Mouse (Mus musculus) limb, embryonic 13.5 days (tissue): ENCODE results near the gene Nup107. TPM values are rescaled to one million over a fixed set of nuclear protein-coding genes. Genes with fewer than 3 reads are reported as not detected.

Experiments used
- ATAC-seq: fragments of 200-750 bp; cut with Nextera tagmentation; 2 replicates; pipeline ENCODE4 v1.8.0; 2017; ENCODE audit warnings: low read depth, moderate number of reproducible peaks, moderate TSS enrichment; ENCODE audit not compliant: low FRiP score
- H3K27ac ChIP-seq: fragments of 300-500 bp; sonication (generic); 2 replicates; pipeline ENCODE4 v1.5.1; 2015; ENCODE audit warnings: inconsistent platforms, mild to moderate bottlenecking, moderate library complexity
- H3K27me3 ChIP-seq: fragments of 300-500 bp; sonication (generic); 2 replicates; pipeline ENCODE4 v1.6.1; 2015; ENCODE audit warnings: mild to moderate bottlenecking, inconsistent platforms
- H3K36me3 ChIP-seq: fragments of 300-500 bp; sonication (generic); 2 replicates; pipeline ENCODE4 v1.6.1; 2015; ENCODE audit warnings: inconsistent platforms, mild to moderate bottlenecking, moderate library complexity
- H3K4me1 ChIP-seq: fragments of 300-500 bp; sonication (generic); 2 replicates; pipeline ENCODE4 v1.6.1; 2015; ENCODE audit warnings: inconsistent platforms
- H3K4me2 ChIP-seq: fragments of 300-500 bp; sonication (generic); replicated peaks from 2 replicates; pipeline ENCODE4 v1.6.1; 2015; ENCODE audit warnings: inconsistent platforms, mild to moderate bottlenecking, moderate library complexity
- H3K4me3 ChIP-seq: fragments of 300-500 bp; sonication (generic); 2 replicates; pipeline ENCODE4 v1.5.1; 2015; ENCODE audit warnings: moderate library complexity, mild to moderate bottlenecking, inconsistent platforms
- H3K9ac ChIP-seq: fragments of 300-500 bp; sonication (generic); 2 replicates; pipeline ENCODE4 v1.6.1; 2015; ENCODE audit warnings: mild to moderate bottlenecking, inconsistent platforms
- H3K9me3 ChIP-seq: fragments of 300-500 bp; sonication (generic); 2 replicates; pipeline ENCODE4 v1.6.1; 2016; ENCODE audit warnings: inconsistent platforms
- WGBS: fragments of 180-500 bp; shearing (Covaris S2); methylation state at CpG from one replicate; pipeline ENCODE4 v1.1.7; 2015; 5-methylcytosine and 5-hydroxymethylcytosine counted together
- polyA plus RNA-seq: library from polyadenylated mRNA; unstranded; fragments of >200 nt; fragmentation: Nextera tagmentation; extraction: Ambion mirVana; gene quantifications from 2 replicates; pipeline ENCODE4 v1.2.1, GENCODE M21; 2015

Gene Nup107
- polyA plus RNA-seq, 1 experiment from 2014 or later, result 68.9 TPM

DNA sequence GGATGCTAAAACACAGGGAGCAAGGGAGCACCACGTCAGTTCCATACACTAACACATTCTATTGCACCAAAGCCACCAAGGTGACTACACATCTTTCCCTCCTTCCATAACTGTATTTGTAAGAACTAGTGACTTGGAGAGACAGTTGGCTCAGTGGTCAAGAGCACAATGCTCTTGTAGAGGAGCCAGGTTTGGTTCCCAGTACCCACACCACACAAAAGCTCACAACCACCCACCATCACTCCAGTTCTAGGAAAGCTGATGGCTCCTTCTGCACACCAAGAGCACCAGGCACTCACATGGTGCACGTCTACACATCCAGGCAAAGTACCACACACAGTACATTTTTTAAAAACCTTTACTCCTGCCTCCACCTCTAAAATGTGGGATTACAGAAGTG lies 10.4 kb downstream of the Nup107 start:
- H3K4me1 ChIP-seq, result no peaks in the 10 kb centered on the region
- no peak overlapping the region for H3K9ac ChIP-seq
- no peaks in the 10 kb centered on the region for H3K27me3 ChIP-seq
- WGBS, result 91% methylated on average over 2 of the region's 2 CpGs
- no peak for ATAC-seq
- H3K4me2 ChIP-seq, result no peak overlapping the region
- H3K9me3 ChIP-seq, result no peaks in the 10 kb centered on the region
- H3K4me3 ChIP-seq, result no peak overlapping the region
- no peak overlapping the region for H3K27ac ChIP-seq
- peaks cover 90% of the 10 kb centered on the region for H3K36me3 ChIP-seq

DNA sequence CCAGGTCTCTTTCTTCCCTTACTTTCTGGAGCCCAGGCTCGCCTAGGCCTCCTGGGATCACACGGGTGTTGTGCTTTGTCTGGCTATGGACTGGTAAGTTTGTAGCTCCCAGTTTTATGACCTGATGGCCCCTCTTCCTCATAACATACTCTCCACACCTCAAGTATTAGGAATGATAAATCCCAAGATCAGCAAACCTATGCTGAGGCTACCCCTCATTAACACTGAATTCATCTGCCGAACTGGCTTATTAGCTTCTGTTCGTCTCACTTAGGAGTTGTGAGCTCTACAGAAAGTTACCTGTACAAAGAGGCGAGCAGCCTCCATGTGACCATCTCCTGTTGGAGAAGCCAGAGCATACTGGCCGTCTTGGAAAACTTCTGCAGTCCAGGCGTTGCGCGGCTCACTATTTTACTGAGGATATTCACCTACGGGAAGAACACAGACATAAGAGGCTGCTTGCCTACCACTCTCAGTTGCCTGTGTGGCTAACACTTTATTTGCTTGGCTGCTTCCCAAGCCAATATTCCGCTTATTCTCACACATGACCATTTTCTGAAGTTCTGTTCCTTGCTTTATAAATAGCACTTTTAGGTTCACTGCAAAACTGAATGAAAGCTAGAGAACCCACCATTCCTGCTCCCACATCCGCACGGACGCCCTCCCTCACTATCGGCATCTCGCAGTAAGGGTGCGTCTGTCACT lies 11.3 kb downstream of the Nup107 start:
- ATAC-seq, result no peak
- 91% methylated on average over 17 of the region's 17 CpGs for whole genome bisulfite sequencing

GRCm38 (mm10) chr10:117780306-117780911 lies 12.1 kb downstream of the Nup107 start:
- Histone ChIP-seq H3K27ac (no peak overlapping the region), H3K9ac (no peak overlapping the region), H3K9me3 (no peaks in the 10 kb centered on the region), H3K4me1 (no peaks in the 10 kb centered on the region), H3K27me3 (no peaks in the 10 kb centered on the region), H3K4me2 (no peak overlapping the region), H3K36me3 (peaks cover 88% of the 10 kb centered on the region), H3K4me3 (no peak overlapping the region)
- 84% methylated on average over 6 of the region's 6 CpGs for WGBS
- ATAC-seq, result no peak

More for the DNA sequence above, 11.3 kb downstream of the Nup107 start:
- Histone ChIP-seq H3K36me3 (peaks cover 89% of the 10 kb centered on the region), H3K4me2 (no peak overlapping the region), H3K9ac (no peak overlapping the region), H3K4me3 (no peak overlapping the region), H3K9me3 (no peaks in the 10 kb centered on the region), H3K27me3 (no peaks in the 10 kb centered on the region), H3K27ac (no peak overlapping the region), H3K4me1 (no peaks in the 10 kb centered on the region)

DNA sequence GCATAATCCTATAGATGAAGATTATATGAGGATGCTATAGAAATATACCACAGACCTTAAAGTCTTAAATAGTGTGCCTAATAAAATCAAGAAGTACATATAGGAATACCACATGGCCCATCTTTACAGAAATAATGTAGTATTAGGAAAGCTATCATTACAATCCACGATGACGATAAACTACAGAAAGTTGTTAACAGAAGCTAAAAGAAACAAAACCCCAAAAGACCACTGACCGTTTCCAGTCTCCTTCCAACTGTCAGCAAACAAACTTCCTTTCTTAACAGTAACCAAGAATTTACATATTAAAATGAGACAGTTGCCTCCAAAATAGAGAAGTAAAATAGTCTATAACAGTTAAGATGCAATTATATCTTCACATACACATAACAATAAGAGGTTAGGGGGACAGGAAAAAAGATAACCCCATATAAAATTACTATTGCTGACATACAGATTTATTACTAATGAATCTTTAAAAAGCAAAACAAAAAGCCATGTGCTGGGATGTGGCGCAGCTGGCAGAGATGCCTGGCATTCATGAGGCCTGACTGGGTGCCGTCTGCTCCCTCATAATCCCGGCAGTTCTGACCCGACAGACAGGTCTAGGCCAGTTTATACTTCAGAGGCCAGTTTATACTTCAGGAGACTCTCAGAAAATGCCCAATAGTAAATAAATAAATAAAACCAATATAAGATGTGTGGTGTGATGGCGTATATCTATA lies 12.8 kb downstream of the Nup107 start:
- Histone ChIP-seq H3K9ac (no peak overlapping the region), H3K4me1 (no peaks in the 10 kb centered on the region), H3K4me3 (no peak overlapping the region), H3K4me2 (no peak overlapping the region), H3K27me3 (no peaks in the 10 kb centered on the region), H3K9me3 (no peaks in the 10 kb centered on the region), H3K36me3 (peaks cover 88% of the 10 kb centered on the region), H3K27ac (no peak overlapping the region)
- WGBS, result 90% methylated on average over 8 of the region's 8 CpGs
- no peak for ATAC-seq

- H3K9me3 ChIP-seq, result no peaks in the 10 kb centered on the region
- H3K4me2 ChIP-seq, result no peak overlapping the region
- no peaks in the 10 kb centered on the region for H3K27me3 ChIP-seq
- H3K9ac ChIP-seq, result no peak overlapping the region
- no peaks in the 10 kb centered on the region for H3K4me1 ChIP-seq
- WGBS, result 82% methylated on average over 4 of the region's 4 CpGs
- H3K36me3 ChIP-seq, result peaks cover 90% of the 10 kb centered on the region
- H3K27ac ChIP-seq, result no peak overlapping the region
- H3K4me3 ChIP-seq, result no peak overlapping the region
- ATAC-seq, result no peak
Measured at GRCm38 (mm10) chr10:117778951-117779350, 13.6 kb downstream of the Nup107 start.

- Histone ChIP-seq H3K9ac (no peak overlapping the region), H3K27ac (no peak overlapping the region), H3K4me2 (no peak overlapping the region), H3K9me3 (no peaks in the 10 kb centered on the region), H3K4me3 (no peak overlapping the region), H3K4me1 (no peaks in the 10 kb centered on the region), H3K36me3 (peaks cover 89% of the 10 kb centered on the region), H3K27me3 (no peaks in the 10 kb centered on the region)
- WGBS, result 90% methylated on average over 12 of the region's 12 CpGs
- ATAC-seq, result no peak
Measured at GRCm38 (mm10) chr10:117778328-117778910, 14.1 kb downstream of the Nup107 start.

DNA sequence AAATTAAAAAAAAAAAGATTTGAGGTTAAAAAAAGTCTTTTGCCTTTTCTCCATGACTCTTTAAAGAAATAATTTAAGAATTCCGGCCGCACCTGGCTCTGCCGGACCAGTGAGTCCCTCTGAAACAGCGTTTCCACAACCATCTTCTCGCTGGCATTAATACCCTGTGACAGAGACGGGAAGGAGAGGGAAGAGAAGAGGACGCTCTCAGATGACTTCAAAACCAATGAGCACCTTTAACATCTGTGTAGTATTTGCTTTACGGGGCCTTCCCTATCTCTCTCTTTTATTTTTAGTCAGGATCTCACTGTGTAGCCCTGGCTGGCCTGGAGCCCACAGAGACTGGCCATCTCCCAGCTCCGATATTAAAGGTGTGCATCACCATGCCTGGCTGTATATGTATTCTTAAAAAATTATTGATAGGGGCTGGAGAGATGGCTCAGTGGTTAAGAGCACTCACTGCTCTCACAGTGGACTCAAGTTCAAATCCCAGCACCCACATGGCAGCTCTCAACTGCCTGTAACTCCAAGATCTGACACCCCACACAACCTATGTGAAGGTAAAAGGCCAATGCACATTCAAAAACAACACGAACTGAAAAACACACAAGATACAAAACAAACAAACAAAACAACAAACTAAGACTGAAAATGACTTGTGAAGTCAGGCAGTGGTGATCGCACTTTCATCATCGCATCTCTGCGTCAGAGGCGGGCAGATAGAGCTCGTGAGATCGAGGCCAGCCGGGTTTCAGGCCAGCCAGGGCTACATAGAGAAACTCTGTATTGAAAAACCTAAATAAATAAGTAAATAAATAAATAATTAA lies 14.8 kb downstream of the Nup107 start:
- Histone ChIP-seq H3K9ac (no peak overlapping the region), H3K4me1 (no peaks in the 10 kb centered on the region), H3K4me3 (no peak overlapping the region), H3K27ac (no peak overlapping the region), H3K4me2 (no peak overlapping the region), H3K9me3 (no peaks in the 10 kb centered on the region), H3K27me3 (no peaks in the 10 kb centered on the region), H3K36me3 (peaks cover 89% of the 10 kb centered on the region)
- no peak for ATAC-seq
- WGBS, result 94% methylated on average over 17 of the region's 17 CpGs

DNA sequence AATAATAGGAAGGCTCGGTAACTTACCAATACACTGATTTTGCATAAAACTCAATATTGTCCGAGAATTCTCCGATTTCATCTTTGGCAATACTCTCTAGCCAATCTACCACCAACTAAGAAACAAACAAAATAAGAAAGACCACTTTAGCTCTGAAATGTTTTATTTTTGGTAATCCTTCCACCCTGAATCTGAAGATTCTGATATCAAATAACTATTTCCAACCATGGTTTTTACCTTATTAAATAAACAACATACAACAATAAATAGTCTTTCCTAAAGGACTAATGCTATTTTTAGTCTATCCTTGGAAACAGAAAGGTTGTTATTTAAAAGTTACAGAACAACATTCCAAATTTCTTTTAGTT lies 15.4 kb downstream of the Nup107 start:
- WGBS, result 93% methylated on average over 3 of the region's 3 CpGs
- H3K36me3 ChIP-seq, result peaks cover 89% of the 10 kb centered on the region
- no peaks in the 10 kb centered on the region for H3K9me3 ChIP-seq
- no peak overlapping the region for H3K9ac ChIP-seq
- H3K4me2 ChIP-seq, result no peak overlapping the region
- no peak for ATAC-seq
- H3K27ac ChIP-seq, result no peak overlapping the region
- no peaks in the 10 kb centered on the region for H3K4me1 ChIP-seq
- H3K4me3 ChIP-seq, result no peak overlapping the region
- no peaks in the 10 kb centered on the region for H3K27me3 ChIP-seq

DNA sequence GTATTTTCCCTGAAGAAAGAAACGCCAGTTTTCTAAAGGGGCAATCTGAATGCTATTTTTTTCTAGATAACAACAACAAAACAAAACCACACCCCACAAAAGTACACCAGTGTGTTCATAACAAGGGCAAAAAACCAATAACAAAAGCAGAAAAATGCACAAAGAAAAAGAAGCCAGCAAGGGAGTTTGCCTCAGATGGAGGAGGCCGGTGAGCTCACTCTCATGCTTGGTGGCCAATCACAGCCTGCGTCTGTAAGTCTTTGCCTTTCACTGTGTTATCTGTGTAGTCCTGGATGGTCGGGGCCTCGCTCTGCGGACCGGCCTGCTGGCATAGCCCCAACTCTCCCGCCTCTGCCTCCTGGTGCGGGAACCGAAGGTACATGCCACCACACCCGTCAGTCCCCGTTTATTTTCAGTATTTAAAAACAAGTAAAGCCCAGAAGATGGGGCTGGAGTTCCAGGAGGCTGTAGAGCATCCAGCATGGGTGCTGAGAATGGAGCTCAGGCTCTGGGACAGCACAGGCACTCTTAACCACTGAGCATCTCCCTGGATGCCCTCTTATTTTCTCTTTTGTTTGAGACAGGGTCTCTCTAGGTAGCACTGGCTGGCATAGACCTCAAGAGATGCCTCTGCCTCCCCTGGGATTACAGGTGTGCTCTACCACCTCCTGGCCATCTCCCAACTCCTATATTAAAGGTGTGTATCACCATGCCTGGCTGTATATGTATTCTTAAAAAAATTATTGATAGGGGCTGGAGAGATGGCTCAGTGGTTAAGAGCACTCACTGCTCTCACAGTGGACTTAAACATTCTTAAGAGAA lies 16.0 kb downstream of the Nup107 start:
- Histone ChIP-seq H3K4me3 (no peak overlapping the region), H3K4me1 (no peaks in the 10 kb centered on the region), H3K36me3 (peaks cover 86% of the 10 kb centered on the region), H3K27ac (no peak overlapping the region), H3K4me2 (no peak overlapping the region), H3K9me3 (no peaks in the 10 kb centered on the region), H3K9ac (no peak overlapping the region), H3K27me3 (no peaks in the 10 kb centered on the region)
- 93% methylated on average over 12 of the region's 12 CpGs for WGBS
- no peak for ATAC-seq

- Histone ChIP-seq H3K4me3 (no peak overlapping the region), H3K4me1 (no peaks in the 10 kb centered on the region), H3K9ac (no peak overlapping the region), H3K9me3 (no peaks in the 10 kb centered on the region), H3K27ac (no peak overlapping the region), H3K27me3 (no peaks in the 10 kb centered on the region), H3K4me2 (no peak overlapping the region), H3K36me3 (peaks cover 86% of the 10 kb centered on the region)
- 88% methylated on average over 6 of the region's 6 CpGs for WGBS
- no peak for ATAC-seq
Measured at GRCm38 (mm10) chr10:117775401-117776144, 16.9 kb downstream of the Nup107 start.

- Histone ChIP-seq H3K36me3 (peaks cover 89% of the 10 kb centered on the region), H3K27me3 (no peaks in the 10 kb centered on the region), H3K4me1 (no peaks in the 10 kb centered on the region)
Measured at GRCm38 (mm10) chr10:117774817-117775120, 17.7 kb downstream of the Nup107 start.

More at GRCm38 (mm10) chr10:117774817-117775120, 17.7 kb downstream of the Nup107 start:
- ATAC-seq, result no peak
- Histone ChIP-seq H3K9ac (no peak overlapping the region), H3K4me2 (no peak overlapping the region), H3K9me3 (no peaks in the 10 kb centered on the region), H3K4me3 (no peak overlapping the region), H3K27ac (no peak overlapping the region)
- 95% methylated on average over 1 of the region's 1 CpGs for WGBS
